Mouse (Mus musculus) layer of hippocampus, adult 8-10 months (tissue): Measurements from ENCODE around the gene Sh3kbp1. TPM values are rescaled to one million over a fixed set of nuclear protein-coding genes. Genes with fewer than 3 reads are reported as not detected.
"Not testable (repeated sequence)": the region's sequence is repeated elsewhere in the genome, so short reads cannot be mapped to it uniquely, and the experiment has no call there.

Experiments
- DNase-seq, 2 experiments: peaks; one replicate each; pipeline ENCODE4 v3.0.0; 2022; ENCODE audit warnings: low spot score in 2 of 2
- total RNA-seq, 4 experiments: library from RNA; stranded (reverse); gene quantifications; 2 replicates each; pipeline ENCODE4 v1.2.4; 2022

Sh3kbp1 gene
- 10 to 100 TPM; 36.8 to 41.6 (median 37.9) TPM for total RNA-seq

DNA sequence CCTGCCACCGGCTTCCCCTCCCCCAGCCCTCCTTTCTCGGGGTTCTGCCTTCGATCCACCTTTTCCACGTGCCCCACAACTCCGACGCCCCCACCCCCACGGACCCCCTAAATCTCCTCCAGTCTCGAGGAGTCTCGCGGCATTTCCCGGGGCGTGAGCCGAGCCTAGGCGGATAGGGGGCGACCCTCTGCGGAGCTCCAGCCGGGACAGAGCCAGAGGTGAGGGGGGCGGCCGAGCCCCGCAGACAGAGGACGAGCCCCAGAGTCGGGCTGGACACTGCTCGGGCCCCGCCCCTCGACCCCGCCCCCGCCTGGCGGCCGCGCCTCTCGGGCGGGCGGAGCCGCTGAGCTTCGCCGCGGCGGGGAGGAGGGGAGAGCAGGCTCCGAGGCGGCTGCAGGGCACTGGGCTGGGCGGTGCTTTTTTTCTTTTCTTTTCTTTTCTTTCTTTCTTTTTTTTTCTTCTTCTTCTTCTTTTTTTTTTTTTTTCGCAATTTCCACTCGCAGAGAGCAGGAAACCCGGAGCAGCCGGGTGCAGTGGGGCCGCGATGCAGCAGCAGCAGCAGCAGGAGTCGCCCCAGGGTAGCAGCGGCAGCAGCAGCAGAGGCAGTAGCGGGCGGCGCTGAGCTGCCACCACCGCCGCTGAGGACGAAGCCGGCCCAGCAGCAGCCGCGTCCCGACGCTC is at the start of gene Sh3kbp1:
Sh3kbp1 (plus strand) TSS at position 366 of the 681 bp plus-strand sequence.
- DNase-seq: peak; percentile 9 to 14

DNA sequence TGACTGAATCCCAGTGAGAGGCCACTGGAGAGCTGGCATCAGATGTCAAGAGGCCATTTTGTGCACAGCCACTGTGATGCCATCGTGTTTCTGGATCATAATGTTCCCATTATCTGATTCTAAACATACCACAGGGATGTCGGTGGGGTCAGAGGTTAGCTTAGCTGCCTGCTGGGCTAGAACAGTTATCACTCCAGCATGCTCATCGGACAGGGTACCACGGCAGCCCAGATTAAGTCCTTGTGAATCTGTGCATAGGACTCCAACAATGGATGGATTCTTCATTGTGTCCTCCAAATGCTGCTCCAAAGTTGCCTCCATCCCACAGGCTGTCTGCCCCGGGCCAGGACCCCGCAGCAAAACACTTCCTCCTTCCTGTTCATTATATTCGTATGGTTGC is 42.3 kb upstream of the Sh3kbp1 start:
- not testable (repeated sequence) for DNase-seq

DNA sequence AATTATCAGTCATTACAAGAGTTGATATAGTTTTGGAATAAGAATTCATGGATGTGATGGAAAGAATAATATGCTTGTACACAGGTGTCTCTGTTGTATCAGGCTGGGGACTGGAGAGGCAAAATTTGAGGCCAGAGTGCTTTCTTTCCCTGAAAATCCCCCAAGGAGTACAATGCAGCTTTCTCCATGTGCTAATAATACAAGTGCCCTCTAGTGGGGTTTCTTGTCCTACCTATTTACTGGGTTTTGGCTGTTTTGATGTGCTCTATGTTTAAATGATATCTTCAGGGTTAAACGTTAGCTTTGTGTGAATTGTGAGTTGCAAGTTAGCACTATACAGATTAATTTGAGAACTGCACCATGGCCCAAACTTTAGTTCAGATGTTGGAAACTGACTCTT is 35.4 kb upstream of the Sh3kbp1 start:
- no peak for DNase-seq

DNA sequence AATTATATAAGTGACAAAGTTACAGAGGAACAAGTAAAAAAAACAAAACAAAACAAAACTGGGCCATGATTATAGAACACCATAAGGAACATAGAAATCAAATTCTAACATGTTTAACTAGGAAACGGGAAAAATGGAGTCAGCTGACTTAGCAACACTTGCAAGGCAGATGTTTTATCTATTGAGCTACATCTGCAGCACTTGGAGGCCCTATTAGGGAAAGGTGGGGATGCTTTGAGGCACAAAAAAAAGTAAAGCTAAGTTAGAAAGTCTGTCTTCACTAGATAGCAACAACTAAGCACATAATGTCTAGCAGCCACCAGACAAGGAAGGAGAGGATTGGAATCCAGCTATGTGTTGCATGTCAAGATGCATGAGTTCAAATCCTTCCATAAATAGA is 29.6 kb upstream of the Sh3kbp1 start:
- DNase-seq: no peak

GRCm38 (mm10) chrX:159604832-159605231 is 22.2 kb upstream of the Sh3kbp1 start:
- DNase-seq: no peak

DNA sequence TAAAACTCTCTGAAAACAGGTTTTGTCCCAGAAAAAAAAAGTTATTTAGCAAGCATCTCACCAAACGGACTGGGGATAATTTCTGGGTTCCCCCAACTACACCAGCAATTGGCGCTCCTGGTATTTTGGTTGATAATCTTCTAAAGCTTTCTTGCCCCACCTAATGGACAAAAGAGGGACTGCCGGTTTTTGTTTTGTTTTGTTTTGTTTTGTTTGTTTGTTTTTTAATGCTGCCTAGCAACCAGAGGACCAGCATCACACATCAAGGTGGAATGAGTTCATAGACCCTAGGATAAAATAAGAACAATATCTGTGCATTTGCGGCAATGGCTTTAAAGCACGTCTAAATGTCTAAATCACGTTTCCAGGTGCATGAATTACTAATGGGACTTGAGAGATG is 20.1 kb upstream of the Sh3kbp1 start:
- no peak for DNase-seq

GRCm38 (mm10) chrX:159626208-159626906 is 715 bp upstream of the Sh3kbp1 start:
- DNase-seq: peak; percentile 9 to 17

- peak in 1 of 2 experiments; percentile 6 for DNase-seq
Observed at GRCm38 (mm10) chrX:159627588-159628566, 805 bp downstream of the Sh3kbp1 start.

GRCm38 (mm10) chrX:159628629-159629028 is 1.6 kb downstream of the Sh3kbp1 start:
- no peak for DNase-seq

GRCm38 (mm10) chrX:159629203-159629602 is 2.1 kb downstream of the Sh3kbp1 start:
- no peak for DNase-seq

DNA sequence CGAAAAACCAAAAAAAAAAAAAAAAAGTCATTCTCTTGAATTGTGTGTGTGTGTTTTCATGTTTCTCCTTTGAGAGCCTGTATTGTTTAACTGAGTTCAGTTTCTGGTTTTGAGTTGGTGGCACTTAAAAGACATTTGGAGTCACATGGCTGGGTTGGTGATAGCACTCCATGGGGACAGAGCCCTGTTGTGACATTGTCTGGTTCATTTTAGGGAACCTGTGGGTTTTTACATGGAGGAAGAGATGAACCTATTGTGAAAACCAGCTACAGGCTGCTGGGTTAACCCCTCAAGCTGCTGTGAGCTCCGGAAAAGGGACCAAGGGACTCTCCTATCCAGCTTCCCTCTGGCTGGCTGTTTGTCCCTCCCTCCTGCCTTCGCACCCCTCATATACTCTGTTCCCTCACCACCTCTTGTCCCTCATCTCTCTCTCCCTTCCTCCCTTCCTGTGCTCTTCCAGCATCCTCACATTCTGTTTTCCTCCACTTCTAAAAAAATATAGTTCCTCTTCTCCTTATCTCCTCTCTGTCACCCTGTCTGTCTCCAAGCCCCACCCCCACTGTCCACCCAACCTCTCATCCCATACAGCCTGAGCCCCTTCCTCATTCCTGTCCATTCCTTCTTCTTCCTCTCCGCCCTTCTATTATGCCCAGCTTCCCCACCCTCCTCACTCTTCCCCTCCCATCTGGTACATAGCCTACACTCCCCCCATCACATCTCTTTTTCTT is 11.6 kb downstream of the Sh3kbp1 start:
- no peak for DNase-seq

- DNase-seq: no peak
Observed at GRCm38 (mm10) chrX:159639991-159640390, 12.9 kb downstream of the Sh3kbp1 start.

GRCm38 (mm10) chrX:159645314-159645713 is 18.2 kb downstream of the Sh3kbp1 start:
- DNase-seq: no peak

- DNase-seq: no peak
Observed at GRCm38 (mm10) chrX:159647564-159647963, 20.5 kb downstream of the Sh3kbp1 start.

DNA sequence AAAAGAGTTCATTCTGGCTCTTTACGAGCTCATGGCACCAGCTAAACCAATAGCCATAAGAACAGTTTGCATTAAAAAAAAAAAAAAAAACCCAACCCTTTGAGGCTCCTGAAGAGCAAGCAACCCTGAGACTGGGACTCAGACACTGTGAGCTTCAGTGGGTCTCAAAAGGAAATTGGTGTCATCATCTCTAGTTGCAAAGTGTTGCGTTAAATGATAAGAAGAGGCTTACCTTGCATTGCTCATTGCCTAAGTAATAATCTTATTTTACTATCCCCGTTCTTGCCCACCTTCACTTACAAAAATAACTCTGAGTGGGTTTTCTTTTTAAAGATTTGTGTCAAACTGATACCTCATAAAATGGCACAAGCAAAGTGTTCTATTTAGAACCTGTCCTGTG is 21.5 kb downstream of the Sh3kbp1 start:
- DNase-seq: no peak

DNA sequence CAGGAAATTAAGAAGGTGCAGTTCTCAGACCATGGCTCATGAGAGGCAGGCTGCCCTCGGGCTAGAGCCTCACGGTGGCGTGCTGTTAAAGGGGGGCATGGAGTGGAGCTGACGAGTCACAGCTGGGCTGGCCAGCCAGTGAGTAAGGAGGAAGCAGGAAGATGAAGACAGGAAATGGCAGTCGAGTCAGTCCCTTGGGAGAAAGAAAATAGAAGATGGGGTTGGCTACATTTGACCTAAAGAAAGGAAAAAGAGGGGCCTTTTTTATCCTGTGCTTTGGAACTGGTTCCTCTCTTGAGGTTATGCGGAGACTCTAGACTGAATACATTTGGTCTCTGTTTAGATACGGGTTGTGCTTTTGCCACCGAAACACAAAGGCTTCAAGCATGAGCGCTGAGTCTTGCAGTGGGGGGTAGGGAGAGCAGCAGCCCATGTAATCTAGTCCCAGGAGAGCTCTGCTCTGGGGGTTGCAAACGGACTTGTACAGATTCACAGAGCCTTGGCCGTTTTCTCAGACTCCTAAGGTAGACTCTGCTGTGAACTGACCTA is 23.1 kb downstream of the Sh3kbp1 start:
- DNase-seq: no peak

DNA sequence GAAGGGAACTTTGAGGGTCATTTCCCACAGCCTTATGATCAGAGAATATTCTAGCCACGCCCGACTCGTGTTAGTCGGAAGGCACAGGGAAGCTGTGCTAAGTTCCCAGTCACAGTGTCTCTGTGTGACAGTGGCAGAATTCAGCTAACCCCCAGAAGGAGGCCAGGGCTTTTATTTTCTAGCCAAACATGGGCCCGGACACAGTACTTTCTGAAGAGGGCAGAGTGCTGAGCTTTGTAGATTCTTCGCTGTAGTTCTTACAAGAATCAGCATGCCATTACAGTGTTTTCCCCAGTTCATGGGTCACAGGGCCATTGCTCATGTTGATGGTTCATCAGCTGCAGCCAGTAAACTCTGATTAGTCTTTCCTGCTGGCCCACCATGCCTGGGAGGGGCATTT is 23.7 kb downstream of the Sh3kbp1 start:
- DNase-seq: no peak

- no peak for DNase-seq
Observed at GRCm38 (mm10) chrX:159671388-159671787, 44.3 kb downstream of the Sh3kbp1 start.

DNA sequence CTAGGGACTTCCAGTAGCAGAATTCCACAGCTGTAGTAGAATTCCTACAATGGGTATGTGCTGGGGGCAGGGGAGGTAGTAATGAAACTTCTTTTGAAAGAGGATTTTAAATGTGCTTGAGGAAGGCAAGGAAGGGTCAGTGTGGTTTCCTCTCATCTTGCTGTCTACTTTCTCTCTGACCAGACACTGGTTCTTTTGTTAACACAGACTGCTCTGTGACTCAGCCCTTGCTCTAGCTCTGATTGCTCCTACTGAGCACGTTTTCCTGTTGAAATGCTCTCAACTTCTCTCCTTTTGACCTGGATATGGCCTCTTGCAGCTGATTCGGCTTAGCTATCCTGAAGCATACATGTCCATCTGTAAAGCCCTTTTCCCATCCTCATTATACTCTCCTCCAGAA is 45.4 kb downstream of the Sh3kbp1 start:
- no peak for DNase-seq

- DNase-seq: no peak
Observed at GRCm38 (mm10) chrX:159676242-159676641, 49.2 kb downstream of the Sh3kbp1 start.
